Comparison of ENCODE assay signal across 21 mouse cellular contexts in the genomic region with DNA sequence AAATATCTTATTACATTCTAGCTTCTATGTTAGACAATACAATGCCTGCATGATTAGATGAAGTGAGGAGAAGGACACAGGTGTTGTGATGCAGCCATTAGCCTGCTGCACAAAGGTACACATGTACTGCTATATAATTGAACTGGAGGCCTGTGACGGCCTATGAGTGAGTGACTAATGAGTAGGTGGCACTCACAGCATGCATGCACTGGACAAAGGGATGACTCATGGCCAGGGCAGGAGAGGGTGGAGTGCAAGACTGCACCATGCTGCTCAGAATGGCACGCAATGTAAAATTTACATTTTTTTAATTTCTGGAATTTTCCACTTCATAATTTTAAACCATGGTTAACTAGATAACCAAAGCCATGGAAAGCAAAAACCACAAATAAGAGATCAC. TPM values are rescaled to one million over a fixed set of nuclear protein-coding genes. Genes with fewer than 3 reads are reported as not detected.
"Had no signal": no experiment of that assay in that cellular context is flagged by ENCODE, and none has a peak within 500 bp of the region (broad histone marks: within the 10 kb centered on the region; RNA-seq: fewer than 3 reads in every experiment).

No protein-coding gene starts in this region.

- H3K4me3 ChIP-seq: lung, embryonic 15.5 days; megakaryocyte, embryonic 14.5 days; midbrain, embryonic 13.5 days; midbrain, embryonic 15.5 days; neural tube, embryonic 12.5 days; stomach, embryonic 15.5 days had no signal

- H3K9me3 ChIP-seq: lung, embryonic 15.5 days; midbrain, embryonic 13.5 days; midbrain, embryonic 15.5 days had no signal

- H3K9ac ChIP-seq: lung, embryonic 15.5 days; midbrain, embryonic 13.5 days; midbrain, embryonic 15.5 days; neural tube, embryonic 12.5 days; stomach, embryonic 15.5 days had no signal

- H3K27ac ChIP-seq: lung, embryonic 15.5 days; macrophage; midbrain, embryonic 13.5 days; midbrain, embryonic 15.5 days; neural tube, embryonic 12.5 days; stomach, embryonic 15.5 days had no signal

- H3K4me2 ChIP-seq: lung, embryonic 15.5 days; midbrain, embryonic 11.5 days; midbrain, embryonic 13.5 days; midbrain, embryonic 15.5 days; neural tube, embryonic 12.5 days; stomach, embryonic 15.5 days had no signal

- H3K36me3 ChIP-seq: lung, embryonic 15.5 days; midbrain, embryonic 15.5 days; stomach, embryonic 15.5 days had no signal

- H3K27me3 ChIP-seq: lung, embryonic 15.5 days; midbrain, embryonic 13.5 days; midbrain, embryonic 15.5 days; neural tube, embryonic 12.5 days; stomach, embryonic 15.5 days had no signal

- ATAC-seq: lung, postnatal 0 days; midbrain, embryonic 13.5 days; midbrain, embryonic 15.5 days had no signal

- H3K4me1 ChIP-seq: lung, embryonic 15.5 days; megakaryocyte, embryonic 14.5 days; midbrain, embryonic 13.5 days; midbrain, embryonic 15.5 days; stomach, embryonic 15.5 days had no signal

- DNase-seq: lung, adult 18-20 months; lung, postnatal 14 days; lung, postnatal 36 days; right cerebral cortex, postnatal 14 days; thymus, adult 18-20 months; thymus, postnatal 14 days; thymus, postnatal 36 days had no signal

RNA-seq across cellular contexts. Expression of gene Barx1, which starts 48.3 kb away (rescaled TPM):
- total RNA-seq: megakaryocyte progenitor cell, adult 5-6 weeks; midbrain, postnatal 0 days; monocyte, adult 5-6 weeks; neutrophil, adult 5-6 weeks had no signal
- polyA plus RNA-seq: lung, postnatal 0 days; macrophage; midbrain, embryonic 15.5 days; midbrain, postnatal 0 days; neural tube, embryonic 12.5 days; neural tube, embryonic 14.5 days had no signal
